Mouse (Mus musculus): ENCODE results near the gene Gm49387. TPM values are rescaled to one million over a fixed set of nuclear protein-coding genes. Genes with fewer than 3 reads are reported as not detected.
"Not testable (repeated sequence)": the region's sequence is repeated elsewhere in the genome, so short reads cannot be mapped to it uniquely, and the experiment has no call there.

The Gm49387 gene
- polyA plus RNA-seq, 1 experiment, result not detected

DNA sequence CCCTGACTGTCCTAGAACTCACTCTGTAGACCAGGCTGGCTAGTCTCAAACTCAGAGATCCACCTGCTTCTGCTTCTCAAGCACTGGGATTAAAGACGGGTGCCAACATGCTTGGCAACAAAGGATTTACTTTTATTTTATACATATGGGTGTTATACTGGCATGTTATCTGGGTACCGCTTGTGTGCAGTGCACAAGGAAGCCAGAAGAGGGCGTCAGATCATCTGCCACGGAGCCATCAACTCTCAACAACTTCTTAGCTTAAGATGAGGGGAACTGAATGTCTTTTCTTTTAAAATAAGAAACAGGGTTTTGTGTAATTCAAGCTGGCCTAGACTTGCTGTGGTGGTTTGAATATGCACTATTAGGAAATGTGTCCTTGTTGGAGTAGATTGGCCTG is 28.7 kb downstream of the Gm49387 start:
- Histone ChIP-seq H3K27ac (ENCODE audit: insufficient read depth, low read length) (no peak overlapping the region), H3K4me3 (ENCODE audit: low read depth, low read length) (no peak overlapping the region), H3K36me3 (ENCODE audit: control insufficient read depth, insufficient read depth, low read length, poor library complexity, severe bottlenecking) (no peaks in the 10 kb centered on the region), H3K9ac (ENCODE audit: low read depth, poor library complexity, severe bottlenecking) (no peak overlapping the region), H3K27me3 (ENCODE audit: control insufficient read depth, insufficient read depth, low read length, poor library complexity, severe bottlenecking) (no peaks in the 10 kb centered on the region), H3K4me1 (ENCODE audit: control insufficient read depth, insufficient read depth, low read length) (no peaks in the 10 kb centered on the region), H3K9me3 (replicated peaks; ENCODE audit: control insufficient read depth, insufficient read depth, low read length, poor library complexity, severe bottlenecking) (no peaks in the 10 kb centered on the region)
- TF ChIP-seq POLR2A (IDR thresholded peaks at IDR 0.05; ENCODE audit: insufficient read depth, low read length) (no peak), CTCF (IDR thresholded peaks at IDR 0.05; ENCODE audit: low read depth, low read length) (peak; percentile 45)

DNA sequence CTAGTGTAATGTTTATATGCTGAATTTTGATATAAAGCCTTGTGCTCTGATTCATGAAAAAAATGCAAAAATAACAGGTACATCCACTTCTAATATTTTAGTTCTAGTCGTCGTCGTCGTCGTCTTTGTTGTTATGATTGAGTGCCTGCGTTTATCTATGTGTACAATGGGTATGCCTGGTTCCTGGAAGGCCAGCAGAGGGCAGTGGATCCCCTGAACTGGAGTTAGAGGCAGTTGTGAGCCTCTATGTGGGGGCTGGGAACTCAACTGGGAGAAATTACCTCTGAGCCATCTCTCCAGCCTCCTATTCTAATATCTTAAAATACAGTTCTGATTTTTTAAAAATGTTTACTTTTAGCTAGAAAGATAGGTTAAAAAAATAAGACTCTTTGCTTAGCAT is 35.2 kb downstream of the Gm49387 start:
- H3K36me3 ChIP-seq (ENCODE audit: control insufficient read depth, insufficient read depth, low read length, poor library complexity, severe bottlenecking), result no peaks in the 10 kb centered on the region
- no peaks in the 10 kb centered on the region for H3K27me3 ChIP-seq (ENCODE audit: control insufficient read depth, insufficient read depth, low read length, poor library complexity, severe bottlenecking)
- no peak overlapping the region for H3K27ac ChIP-seq (ENCODE audit: insufficient read depth, low read length)
- H3K4me3 ChIP-seq (ENCODE audit: low read depth, low read length), result no peak overlapping the region
- H3K9ac ChIP-seq (ENCODE audit: low read depth, poor library complexity, severe bottlenecking), result no peak overlapping the region
- H3K9me3 ChIP-seq (replicated peaks; ENCODE audit: control insufficient read depth, insufficient read depth, low read length, poor library complexity, severe bottlenecking), result no peaks in the 10 kb centered on the region
- TF ChIP-seq CTCF (IDR thresholded peaks at IDR 0.05; ENCODE audit: low read depth, low read length) (peak; percentile 79), POLR2A (IDR thresholded peaks at IDR 0.05; ENCODE audit: insufficient read depth, low read length) (no peak), EP300 (IDR thresholded peaks at IDR 0.05; ENCODE audit: insufficient read depth, low read depth, low read length) (no peak)
- no peaks in the 10 kb centered on the region for H3K4me1 ChIP-seq (ENCODE audit: control insufficient read depth, insufficient read depth, low read length)

DNA sequence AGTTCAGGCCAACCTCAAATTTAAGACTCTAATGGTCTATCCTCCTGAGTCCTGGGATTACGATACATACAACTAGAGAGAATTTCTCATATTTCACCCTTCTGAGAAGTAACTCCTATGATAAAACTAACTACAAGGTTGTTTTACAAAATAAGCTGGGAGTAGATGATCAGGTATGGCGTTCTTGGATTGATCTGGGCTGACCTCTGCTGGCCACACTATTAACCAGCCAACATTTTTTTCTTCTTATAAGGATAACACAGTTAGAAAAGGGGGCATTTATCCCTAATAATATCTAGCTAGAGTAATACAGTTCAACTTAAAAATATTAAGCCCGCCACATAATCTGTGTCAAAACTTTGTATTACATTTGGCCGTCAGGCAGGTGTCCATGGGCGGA is 35.8 kb downstream of the Gm49387 start:
- no peaks in the 10 kb centered on the region for H3K27me3 ChIP-seq (ENCODE audit: control insufficient read depth, insufficient read depth, low read length, poor library complexity, severe bottlenecking)

DNA sequence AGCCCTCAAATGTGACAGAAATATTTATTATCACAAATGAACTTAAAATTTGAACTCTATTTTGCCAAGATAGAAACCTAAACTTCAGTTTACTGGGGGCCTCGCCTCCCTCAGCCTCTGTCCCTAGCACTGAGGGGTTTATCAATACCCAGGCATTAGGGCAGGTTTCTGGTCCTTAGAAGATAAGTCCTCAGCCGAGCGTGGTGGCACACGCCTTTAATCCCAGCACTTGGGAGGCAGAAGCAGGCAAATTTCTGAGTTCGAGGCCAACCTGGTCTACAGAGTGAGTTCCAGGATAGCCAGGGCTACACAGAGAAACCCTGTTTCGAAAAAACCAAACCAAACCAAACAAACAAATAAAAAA is 38.1 kb downstream of the Gm49387 start:
- not testable (repeated sequence) for H3K4me3 ChIP-seq (ENCODE audit: low read depth, low read length); H3K9me3 ChIP-seq (replicated peaks; ENCODE audit: control insufficient read depth, insufficient read depth, low read length, poor library complexity, severe bottlenecking); H3K27ac ChIP-seq (ENCODE audit: insufficient read depth, low read length); H3K9ac ChIP-seq (ENCODE audit: low read depth, poor library complexity, severe bottlenecking); H3K36me3 ChIP-seq (ENCODE audit: control insufficient read depth, insufficient read depth, low read length, poor library complexity, severe bottlenecking); H3K4me1 ChIP-seq (ENCODE audit: control insufficient read depth, insufficient read depth, low read length); H3K27me3 ChIP-seq (ENCODE audit: control insufficient read depth, insufficient read depth, low read length, poor library complexity, severe bottlenecking)

More for the DNA sequence above, 35.8 kb downstream of the Gm49387 start:
- H3K4me3 ChIP-seq (ENCODE audit: low read depth, low read length), result no peak overlapping the region
- H3K9ac ChIP-seq (ENCODE audit: low read depth, poor library complexity, severe bottlenecking), result no peak overlapping the region
- no peak overlapping the region for H3K27ac ChIP-seq (ENCODE audit: insufficient read depth, low read length)
- TF ChIP-seq EP300 (IDR thresholded peaks at IDR 0.05; ENCODE audit: insufficient read depth, low read depth, low read length) (no peak), CTCF (IDR thresholded peaks at IDR 0.05; ENCODE audit: low read depth, low read length) (no peak), POLR2A (IDR thresholded peaks at IDR 0.05; ENCODE audit: insufficient read depth, low read length) (no peak)
- H3K4me1 ChIP-seq (ENCODE audit: control insufficient read depth, insufficient read depth, low read length), result no peaks in the 10 kb centered on the region
- no peaks in the 10 kb centered on the region for H3K36me3 ChIP-seq (ENCODE audit: control insufficient read depth, insufficient read depth, low read length, poor library complexity, severe bottlenecking)
- no peaks in the 10 kb centered on the region for H3K9me3 ChIP-seq (replicated peaks; ENCODE audit: control insufficient read depth, insufficient read depth, low read length, poor library complexity, severe bottlenecking)

- Histone ChIP-seq H3K36me3 (ENCODE audit: control insufficient read depth, insufficient read depth, low read length, poor library complexity, severe bottlenecking) (no peaks in the 10 kb centered on the region), H3K4me1 (ENCODE audit: control insufficient read depth, insufficient read depth, low read length) (no peaks in the 10 kb centered on the region), H3K9ac (ENCODE audit: low read depth, poor library complexity, severe bottlenecking) (no peak overlapping the region), H3K27me3 (ENCODE audit: control insufficient read depth, insufficient read depth, low read length, poor library complexity, severe bottlenecking) (no peaks in the 10 kb centered on the region), H3K27ac (ENCODE audit: insufficient read depth, low read length) (no peak overlapping the region), H3K4me3 (ENCODE audit: low read depth, low read length) (no peak overlapping the region), H3K9me3 (replicated peaks; ENCODE audit: control insufficient read depth, insufficient read depth, low read length, poor library complexity, severe bottlenecking) (no peaks in the 10 kb centered on the region)
- TF ChIP-seq CTCF (IDR thresholded peaks at IDR 0.05; ENCODE audit: low read depth, low read length) (no peak), EP300 (IDR thresholded peaks at IDR 0.05; ENCODE audit: insufficient read depth, low read depth, low read length) (no peak), POLR2A (IDR thresholded peaks at IDR 0.05; ENCODE audit: insufficient read depth, low read length) (no peak)
Measured at GRCm38 (mm10) chr14:31601908-31602615, 38.6 kb downstream of the Gm49387 start.

DNA sequence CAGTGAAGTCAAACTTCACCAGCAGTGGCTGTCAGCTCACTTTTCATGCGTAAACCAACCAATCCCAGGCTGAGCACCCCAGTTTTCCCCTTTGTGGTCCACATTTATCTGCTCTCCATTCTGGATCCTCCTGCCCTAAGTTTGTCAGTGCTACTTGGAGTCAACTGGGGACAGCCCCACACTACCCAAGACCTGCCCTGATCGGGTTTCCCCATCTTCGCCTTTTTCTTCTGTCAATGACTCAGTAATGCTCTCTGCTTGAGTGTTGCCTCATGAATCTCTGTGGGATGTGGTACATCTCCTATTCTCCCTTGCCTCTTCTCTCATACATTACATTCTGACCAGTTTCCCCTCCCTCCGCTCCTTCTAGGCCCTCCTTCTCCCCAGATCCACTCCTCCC is 43.2 kb downstream of the Gm49387 start:
- Histone ChIP-seq H3K9ac (ENCODE audit: low read depth, poor library complexity, severe bottlenecking) (no peak overlapping the region), H3K36me3 (ENCODE audit: control insufficient read depth, insufficient read depth, low read length, poor library complexity, severe bottlenecking) (no peaks in the 10 kb centered on the region), H3K27ac (ENCODE audit: insufficient read depth, low read length) (no peak overlapping the region), H3K4me1 (ENCODE audit: control insufficient read depth, insufficient read depth, low read length) (no peaks in the 10 kb centered on the region), H3K4me3 (ENCODE audit: low read depth, low read length) (no peak overlapping the region), H3K27me3 (ENCODE audit: control insufficient read depth, insufficient read depth, low read length, poor library complexity, severe bottlenecking) (no peaks in the 10 kb centered on the region), H3K9me3 (replicated peaks; ENCODE audit: control insufficient read depth, insufficient read depth, low read length, poor library complexity, severe bottlenecking) (no peaks in the 10 kb centered on the region; the same call in 1 of the 2 replicates)
- TF ChIP-seq CTCF (IDR thresholded peaks at IDR 0.05; ENCODE audit: low read depth, low read length), result no peak
- TF ChIP-seq EP300 (IDR thresholded peaks at IDR 0.05; ENCODE audit: insufficient read depth, low read depth, low read length), result no peak
- no peak for TF ChIP-seq POLR2A (IDR thresholded peaks at IDR 0.05; ENCODE audit: insufficient read depth, low read length)
